Mouse (Mus musculus) megakaryocyte, embryonic 14.5 days (primary cell): ENCODE data around the gene Kmt2e.

ENCODE experiments used
- FLI1 ChIP-seq: IDR thresholded peaks from 2 replicates; pipeline ENCODE4 v1.6.1; 2012; ENCODE audit warnings: low read length, inconsistent platforms, mixed read lengths
- GATA1 ChIP-seq: IDR thresholded peaks from 3 replicates; pipeline ENCODE4 v1.6.1; 2012; ENCODE audit warnings: mixed read lengths, low read length, inconsistent platforms, borderline replicate concordance

GRCm38 (mm10) chr5:23401999-23402398 is 32.2 kb upstream of the Kmt2e start:
- no peak for TF ChIP-seq GATA1
- TF ChIP-seq FLI1: no peak
